Mouse (Mus musculus) erythroblast, embryonic 14.5 days (primary cell): ENCODE results near the gene Nalcn. TPM values are rescaled to one million over a fixed set of nuclear protein-coding genes. Genes with fewer than 3 reads are reported as not detected.

Experiments used
- H3K27me3 ChIP-seq: 2 replicates; pipeline ENCODE4 v1.6.1; 2012; ENCODE audit warnings: inconsistent platforms; ENCODE audit not compliant: control insufficient read depth
- H3K36me3 ChIP-seq: 2 replicates; pipeline ENCODE4 v1.6.1; 2012; ENCODE audit warnings: mild to moderate bottlenecking, inconsistent platforms; ENCODE audit not compliant: control insufficient read depth
- H3K4me1 ChIP-seq: 2 replicates; pipeline ENCODE4 v1.6.1; 2012; ENCODE audit warnings: inconsistent platforms; ENCODE audit not compliant: control insufficient read depth
- H3K4me3 ChIP-seq: replicated peaks from 2 replicates; pipeline ENCODE3; 2012; ENCODE audit warnings: moderate library complexity, mild to moderate bottlenecking, inconsistent platforms
- H3K9me3 ChIP-seq: 2 replicates; pipeline ENCODE4 v1.6.1; 2012; ENCODE audit warnings: low read length, inconsistent platforms, mixed read lengths; ENCODE audit not compliant: control insufficient read depth
- GATA1 ChIP-seq: IDR thresholded peaks from 2 replicates; pipeline ENCODE4 v1.6.1; 2012; ENCODE audit warnings: low read length, inconsistent platforms, mixed read lengths
- TAL1 ChIP-seq: IDR thresholded peaks from 3 replicates; pipeline ENCODE4 v1.6.1; 2012; ENCODE audit warnings: low read length, inconsistent platforms, mixed read lengths
- polyA plus RNA-seq: library from polyadenylated mRNA; stranded (reverse); fragments of >175 nt; gene quantifications from 2 replicates; pipeline ENCODE4 v1.2.3, GENCODE M21; 2012

The Nalcn gene
- polyA plus RNA-seq, 1 experiment = not detected

DNA sequence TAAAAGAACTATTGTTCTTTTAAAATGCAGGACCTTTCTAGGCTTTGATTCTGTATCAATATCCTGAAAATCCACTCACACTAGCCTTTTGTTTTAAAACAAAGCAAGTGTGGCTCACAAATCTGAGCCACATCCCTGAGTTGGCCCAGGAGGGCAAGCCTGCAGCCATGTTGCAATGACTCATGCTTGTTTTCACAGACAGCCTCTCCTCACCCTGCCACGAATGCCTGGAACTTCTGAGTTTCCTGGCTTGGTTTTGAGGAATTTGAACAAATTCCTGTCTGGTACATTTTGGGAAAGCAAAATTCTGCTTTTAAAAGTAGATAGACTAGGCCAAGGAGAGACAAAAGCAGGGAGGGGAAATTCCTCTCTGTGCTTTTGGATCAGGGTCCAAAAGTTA, 95.7 kb downstream of the Nalcn start:
- Histone ChIP-seq H3K9me3 (no peaks in the 10 kb centered on the region), H3K4me1 (no peaks in the 10 kb centered on the region), H3K36me3 (no peaks in the 10 kb centered on the region), H3K27me3 (no peaks in the 10 kb centered on the region), H3K4me3 (no peak overlapping the region)
- no peak for TF ChIP-seq GATA1
- no peak for TF ChIP-seq TAL1

DNA sequence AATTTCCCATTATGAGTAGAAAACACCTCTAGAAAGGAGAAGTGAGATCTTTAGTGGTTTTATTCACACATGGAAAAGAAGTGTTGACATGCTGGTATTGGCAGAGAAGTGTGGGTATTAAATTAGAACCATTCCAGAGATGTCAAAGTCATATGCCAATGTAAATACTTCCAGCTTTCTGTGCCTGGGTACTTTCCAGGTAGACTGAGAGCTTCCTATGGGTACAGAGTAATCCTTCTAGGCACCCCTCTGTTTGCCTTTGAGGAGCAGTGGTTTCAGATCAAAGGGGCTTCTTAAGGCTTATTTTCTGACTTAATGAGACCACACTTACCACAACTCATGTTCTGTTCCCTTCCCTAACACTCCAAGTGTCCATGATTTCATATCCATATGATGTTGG, 97.8 kb downstream of the Nalcn start:
- TF ChIP-seq GATA1 (no peak), TAL1 (no peak)
- Histone ChIP-seq H3K36me3 (no peaks in the 10 kb centered on the region), H3K9me3 (no peaks in the 10 kb centered on the region), H3K4me3 (no peak overlapping the region), H3K27me3 (no peaks in the 10 kb centered on the region), H3K4me1 (no peaks in the 10 kb centered on the region)

GRCm38 (mm10) chr14:123513376-123514141, 113.4 kb downstream of the Nalcn start:
- H3K4me1 ChIP-seq = no peaks in the 10 kb centered on the region
- H3K36me3 ChIP-seq = no peaks in the 10 kb centered on the region
- TF ChIP-seq GATA1 (no peak), TAL1 (no peak)
- peaks cover 2% of the 10 kb centered on the region; the same call in 1 of the 2 replicates for H3K9me3 ChIP-seq
- no peaks in the 10 kb centered on the region for H3K27me3 ChIP-seq
- H3K4me3 ChIP-seq = no peak overlapping the region

GRCm38 (mm10) chr14:123512923-123513322, 114.0 kb downstream of the Nalcn start:
- Histone ChIP-seq H3K4me3 (no peak overlapping the region), H3K9me3 (peaks cover 2% of the 10 kb centered on the region; the same call in 1 of the 2 replicates), H3K4me1 (no peaks in the 10 kb centered on the region), H3K36me3 (no peaks in the 10 kb centered on the region), H3K27me3 (no peaks in the 10 kb centered on the region)
- TF ChIP-seq TAL1 (no peak), GATA1 (no peak)

DNA sequence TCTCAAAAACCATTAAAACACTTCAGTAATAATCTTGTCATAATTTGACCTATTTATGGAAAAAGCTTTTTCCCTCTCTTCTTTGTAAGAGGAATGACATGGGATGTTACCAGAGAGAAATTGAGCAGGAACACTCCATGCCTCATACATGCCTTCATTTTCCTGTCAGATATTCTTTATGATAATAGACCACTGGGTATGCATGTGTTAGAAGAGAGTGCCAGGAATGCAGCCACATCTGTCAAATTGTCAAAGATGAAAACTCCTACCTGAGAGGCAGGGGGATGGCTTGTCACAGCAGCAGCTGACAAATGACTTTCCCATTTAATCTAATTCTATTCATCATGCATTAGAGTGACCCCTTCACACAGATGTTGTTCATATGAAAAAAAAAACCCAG, 131.4 kb downstream of the Nalcn start:
- TF ChIP-seq GATA1 = no peak
- no peak for TF ChIP-seq TAL1
- no peaks in the 10 kb centered on the region for H3K4me1 ChIP-seq
- no peak overlapping the region for H3K4me3 ChIP-seq
- no peaks in the 10 kb centered on the region for H3K27me3 ChIP-seq
- H3K36me3 ChIP-seq = no peaks in the 10 kb centered on the region
- H3K9me3 ChIP-seq = no peaks in the 10 kb centered on the region

- Histone ChIP-seq H3K36me3 (no peaks in the 10 kb centered on the region), H3K4me3 (no peak overlapping the region), H3K4me1 (no peaks in the 10 kb centered on the region), H3K27me3 (no peaks in the 10 kb centered on the region), H3K9me3 (no peaks in the 10 kb centered on the region)
- no peak for TF ChIP-seq TAL1
- no peak for TF ChIP-seq GATA1
Observed at GRCm38 (mm10) chr14:123488575-123489207, 138.3 kb downstream of the Nalcn start.

- Histone ChIP-seq H3K4me1 (no peaks in the 10 kb centered on the region), H3K4me3 (no peak overlapping the region), H3K36me3 (no peaks in the 10 kb centered on the region), H3K9me3 (peaks cover 5% of the 10 kb centered on the region), H3K27me3 (no peaks in the 10 kb centered on the region)
- TF ChIP-seq TAL1 (no peak), GATA1 (no peak)
Observed at GRCm38 (mm10) chr14:123462026-123462425, 164.9 kb downstream of the Nalcn start.

GRCm38 (mm10) chr14:123446031-123446430, 180.9 kb downstream of the Nalcn start:
- H3K4me1 ChIP-seq = no peaks in the 10 kb centered on the region
- H3K36me3 ChIP-seq = no peaks in the 10 kb centered on the region
- no peak for TF ChIP-seq GATA1
- no peak for TF ChIP-seq TAL1
- H3K4me3 ChIP-seq = no peak overlapping the region
- no peaks in the 10 kb centered on the region; the same call in 1 of the 2 replicates for H3K9me3 ChIP-seq
- no peaks in the 10 kb centered on the region for H3K27me3 ChIP-seq

- Histone ChIP-seq H3K4me1 (no peaks in the 10 kb centered on the region), H3K4me3 (no peak overlapping the region), H3K36me3 (no peaks in the 10 kb centered on the region), H3K27me3 (no peaks in the 10 kb centered on the region), H3K9me3 (no peaks in the 10 kb centered on the region)
- no peak for TF ChIP-seq TAL1
- TF ChIP-seq GATA1 = no peak
Observed at GRCm38 (mm10) chr14:123435542-123435941, 191.4 kb downstream of the Nalcn start.
